Mouse (Mus musculus) hindbrain, embryonic 12.5 days (tissue): Measurements from ENCODE around the gene Bpifb9a. TPM values are rescaled to one million over a fixed set of nuclear protein-coding genes. Genes with fewer than 3 reads are reported as not detected.
"Not testable (repeated sequence)": the region's sequence is repeated elsewhere in the genome, so short reads cannot be mapped to it uniquely, and the experiment has no call there.

Experiments
- ATAC-seq: fragments of 200-750 bp; cut with Nextera tagmentation; 2 replicates; pipeline ENCODE4 v1.8.0; 2017; ENCODE audit warnings: moderate TSS enrichment; ENCODE audit not compliant: low FRiP score
- H3K27ac ChIP-seq: fragments of 300-500 bp; sonication (generic); 2 replicates; pipeline ENCODE4 v1.5.1; 2016; ENCODE audit warnings: mild to moderate bottlenecking
- H3K27me3 ChIP-seq: fragments of 300-500 bp; sonication (generic); 2 replicates; pipeline ENCODE4 v1.6.1; 2016; ENCODE audit warnings: mild to moderate bottlenecking
- H3K36me3 ChIP-seq: fragments of 300-500 bp; sonication (generic); 2 replicates; pipeline ENCODE4 v1.6.1; 2016; ENCODE audit warnings: mild to moderate bottlenecking
- H3K4me1 ChIP-seq: fragments of 300-500 bp; sonication (generic); 2 replicates; pipeline ENCODE4 v1.6.1; 2016
- H3K4me2 ChIP-seq: fragments of 300-500 bp; sonication (generic); replicated peaks from 2 replicates; pipeline ENCODE4 v1.6.1; 2016; ENCODE audit warnings: mild to moderate bottlenecking
- H3K4me3 ChIP-seq: fragments of 300-500 bp; sonication (generic); 2 replicates; pipeline ENCODE4 v1.5.1; 2016; ENCODE audit warnings: mild to moderate bottlenecking
- H3K9ac ChIP-seq: fragments of 300-500 bp; sonication (generic); 2 replicates; pipeline ENCODE4 v1.6.1; 2016; ENCODE audit warnings: mild to moderate bottlenecking, moderate library complexity
- H3K9me3 ChIP-seq: fragments of 300-500 bp; sonication (generic); replicated peaks from 2 replicates; pipeline ENCODE4 v1.6.1; 2016; ENCODE audit warnings: mild to moderate bottlenecking
- whole genome bisulfite sequencing: fragments of 180-500 bp; shearing (Covaris S2); methylation state at CpG from one replicate; pipeline ENCODE4 v1.1.7; 2016; 5-methylcytosine and 5-hydroxymethylcytosine counted together
- polyA plus RNA-seq: library from polyadenylated mRNA; unstranded; fragments of >200 nt; fragmentation: Nextera tagmentation; extraction: Ambion mirVana; gene quantifications from 2 replicates; pipeline ENCODE4 v1.2.1, GENCODE M21; 2016

Gene Bpifb9a
- polyA plus RNA-seq, 1 experiment from 2014 or later = not detected

DNA sequence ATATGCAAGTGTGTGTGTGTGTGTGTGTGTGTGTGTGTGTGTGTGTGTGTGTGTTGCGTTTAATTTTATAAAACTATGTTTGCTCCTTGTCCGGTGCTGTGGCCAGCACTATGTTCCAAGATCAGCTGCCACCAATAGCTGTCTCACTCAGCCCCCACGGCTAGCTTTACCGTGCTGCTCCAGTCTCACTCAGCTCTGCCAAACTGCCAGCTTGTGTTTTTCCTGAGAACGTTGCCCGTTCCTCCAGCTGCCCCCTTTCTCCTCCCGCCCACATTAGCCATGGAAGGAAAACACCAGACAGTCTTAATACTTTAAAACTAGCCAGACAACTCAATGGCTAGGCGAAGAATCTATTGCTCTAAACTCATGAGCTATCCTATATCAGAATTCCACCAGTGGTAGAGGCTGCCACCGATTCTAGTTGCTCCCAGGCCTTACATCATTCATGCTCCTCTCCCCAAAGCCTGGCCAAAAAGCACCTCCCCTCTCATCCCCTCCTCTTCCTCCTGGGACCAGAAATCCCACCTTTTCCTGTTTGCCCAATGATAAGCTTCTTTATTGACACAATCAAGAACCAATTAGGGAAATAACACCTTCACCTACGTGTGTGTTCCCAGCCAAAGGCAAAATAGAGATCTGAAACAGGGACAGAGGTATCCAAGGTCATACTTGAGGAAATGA is 14.2 kb upstream of the Bpifb9a start:
- Histone ChIP-seq H3K9me3 (no peaks in the 10 kb centered on the region), H3K4me1 (no peaks in the 10 kb centered on the region), H3K27ac (no peak overlapping the region), H3K4me2 (no peak overlapping the region), H3K4me3 (no peak overlapping the region), H3K9ac (no peak overlapping the region), H3K36me3 (no peaks in the 10 kb centered on the region), H3K27me3 (no peaks in the 10 kb centered on the region)
- WGBS = 92% methylated on average over 10 of the region's 10 CpGs
- ATAC-seq = no peak

DNA sequence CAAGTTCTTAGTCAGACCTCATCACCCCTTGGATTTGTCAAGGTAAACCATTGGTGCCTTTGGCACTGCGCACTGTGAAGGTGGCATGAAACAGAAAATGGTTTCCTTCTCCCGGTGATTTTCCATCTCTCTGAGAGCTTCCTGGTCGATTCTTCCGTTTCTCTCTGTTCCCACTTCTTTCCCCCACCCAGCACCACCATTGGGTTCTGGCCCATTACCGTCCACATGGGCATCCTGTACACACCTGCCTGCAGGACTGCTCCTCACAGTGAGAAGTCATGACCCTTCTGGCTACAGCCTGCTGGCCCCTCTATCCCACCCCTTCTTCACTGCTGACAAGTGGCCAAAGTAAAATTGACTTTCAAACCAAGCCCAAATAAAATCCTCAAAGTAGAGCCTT is 12.3 kb upstream of the Bpifb9a start:
- Histone ChIP-seq H3K27me3 (no peaks in the 10 kb centered on the region), H3K36me3 (no peaks in the 10 kb centered on the region), H3K4me3 (no peak overlapping the region), H3K9me3 (no peaks in the 10 kb centered on the region), H3K4me1 (no peaks in the 10 kb centered on the region), H3K9ac (no peak overlapping the region), H3K27ac (no peak overlapping the region), H3K4me2 (no peak overlapping the region)
- no peak for ATAC-seq
- 98% methylated on average over 5 of the region's 5 CpGs for WGBS

DNA sequence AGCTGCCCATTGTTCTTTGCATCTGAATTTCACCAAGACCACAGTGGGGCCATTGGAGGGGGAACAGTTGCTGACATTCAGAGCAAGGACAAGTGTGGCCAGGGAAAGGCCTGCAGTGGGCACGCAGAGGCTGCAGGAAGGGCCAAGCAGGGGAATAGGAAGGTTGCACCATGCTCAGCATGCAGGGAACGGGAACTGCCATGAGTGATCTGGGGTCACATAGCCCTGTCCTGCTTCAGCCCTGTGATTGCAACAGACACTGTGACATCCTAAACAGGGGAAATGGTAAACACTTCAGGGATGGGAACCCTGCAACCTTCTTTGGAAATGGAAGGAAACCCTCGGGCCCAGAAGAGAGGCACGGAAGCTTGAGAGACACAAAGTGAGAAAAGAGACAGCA is 2.4 kb upstream of the Bpifb9a start:
- not testable (repeated sequence) for H3K9ac ChIP-seq, H3K4me2 ChIP-seq, H3K27ac ChIP-seq, H3K27me3 ChIP-seq, H3K4me3 ChIP-seq, H3K36me3 ChIP-seq, H3K4me1 ChIP-seq, H3K9me3 ChIP-seq, ATAC-seq
- 95% methylated on average over 2 of the region's 4 CpGs for WGBS

GRCm38 (mm10) chr2:154255770-154256169 is 1.9 kb upstream of the Bpifb9a start:
- no peak overlapping the region for H3K4me3 ChIP-seq
- H3K27me3 ChIP-seq = no peaks in the 10 kb centered on the region
- WGBS = 76% methylated on average over 4 of the region's 4 CpGs
- H3K9me3 ChIP-seq = no peaks in the 10 kb centered on the region
- H3K4me2 ChIP-seq = no peak overlapping the region
- H3K27ac ChIP-seq = no peak overlapping the region
- no peak overlapping the region for H3K9ac ChIP-seq
- ATAC-seq = no peak
- no peaks in the 10 kb centered on the region for H3K4me1 ChIP-seq
- no peaks in the 10 kb centered on the region for H3K36me3 ChIP-seq

DNA sequence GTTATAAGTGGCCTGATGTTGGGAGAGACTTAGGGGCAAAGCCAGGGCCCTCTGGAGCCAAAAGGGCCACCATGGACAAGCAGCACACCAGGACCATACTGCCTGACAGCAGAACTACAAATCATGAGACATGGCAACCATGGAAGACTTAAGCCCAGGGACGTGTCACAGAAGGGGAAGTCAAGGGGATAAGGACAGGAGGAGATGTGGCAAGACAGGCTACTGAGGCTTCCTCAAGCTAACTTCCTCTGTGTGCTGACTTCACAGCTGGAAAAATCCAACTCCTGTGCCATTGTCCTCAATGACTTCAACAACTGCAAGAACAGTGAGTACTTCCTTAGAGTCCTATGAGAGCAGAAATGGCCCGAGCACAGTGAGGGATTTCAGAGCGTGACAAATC is 6.7 kb downstream of the Bpifb9a start:
- not testable (repeated sequence) for H3K4me3 ChIP-seq, H3K9ac ChIP-seq, H3K27me3 ChIP-seq, ATAC-seq, H3K4me1 ChIP-seq, H3K4me2 ChIP-seq, H3K9me3 ChIP-seq, H3K27ac ChIP-seq, H3K36me3 ChIP-seq
- 92% methylated on average over 3 of the region's 3 CpGs for WGBS

DNA sequence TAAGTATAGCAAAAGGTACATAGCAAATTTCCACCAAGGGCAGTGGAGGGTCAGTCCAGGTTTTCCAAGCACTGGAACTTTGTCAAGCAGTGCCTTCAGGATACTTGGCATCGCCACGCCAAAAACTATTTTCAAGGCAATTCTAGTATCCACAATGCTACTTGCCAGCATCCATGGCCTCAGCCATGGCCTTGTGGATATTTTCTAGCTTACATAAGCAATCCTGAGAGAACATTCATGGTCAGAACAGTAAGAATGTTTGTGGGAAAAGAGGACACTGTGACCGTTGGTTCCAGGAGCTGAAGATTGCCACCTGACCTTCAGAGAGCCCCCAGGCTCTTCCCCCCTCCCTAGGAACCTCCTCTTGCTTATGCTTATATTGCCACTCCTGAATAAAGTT is 34.2 kb downstream of the Bpifb9a start:
- not testable (repeated sequence) for H3K4me2 ChIP-seq, H3K9ac ChIP-seq, ATAC-seq, H3K27me3 ChIP-seq, H3K36me3 ChIP-seq, H3K4me1 ChIP-seq, H3K9me3 ChIP-seq, H3K4me3 ChIP-seq, H3K27ac ChIP-seq
- whole genome bisulfite sequencing = 84% methylated on average over 3 of the region's 3 CpGs

GRCm38 (mm10) chr2:154292833-154293232 is 35.2 kb downstream of the Bpifb9a start:
- Histone ChIP-seq H3K4me1 (no peaks in the 10 kb centered on the region), H3K36me3 (no peaks in the 10 kb centered on the region), H3K4me2 (no peak overlapping the region), H3K9me3 (no peaks in the 10 kb centered on the region), H3K4me3 (no peak overlapping the region), H3K27ac (no peak overlapping the region), H3K9ac (no peak overlapping the region), H3K27me3 (no peaks in the 10 kb centered on the region)
- ATAC-seq = no peak
- 77% methylated on average over 1 of the region's 1 CpGs for WGBS

- not testable (repeated sequence) for ATAC-seq, H3K4me1 ChIP-seq, H3K9ac ChIP-seq, H3K27me3 ChIP-seq, H3K27ac ChIP-seq, H3K9me3 ChIP-seq, H3K4me3 ChIP-seq, H3K36me3 ChIP-seq
- WGBS = 1% methylated on average over 10 of the region's 10 CpGs
- H3K4me2 ChIP-seq = peak overlapping the region; percentile 30; the same call in 1 of the 2 replicates
Measured at GRCm38 (mm10) chr2:154294746-154295145, 37.1 kb downstream of the Bpifb9a start.

- no peaks in the 10 kb centered on the region for H3K36me3 ChIP-seq
- no peak for ATAC-seq
- H3K4me2 ChIP-seq = no peak overlapping the region
- H3K4me3 ChIP-seq = no peak overlapping the region
- H3K27ac ChIP-seq = no peak overlapping the region
- no peak overlapping the region for H3K9ac ChIP-seq
- 8% methylated on average over 1 of the region's 1 CpGs for WGBS
- no peaks in the 10 kb centered on the region for H3K4me1 ChIP-seq
- H3K9me3 ChIP-seq = no peaks in the 10 kb centered on the region
- no peaks in the 10 kb centered on the region for H3K27me3 ChIP-seq
Measured at GRCm38 (mm10) chr2:154300496-154300895, 42.8 kb downstream of the Bpifb9a start.

GRCm38 (mm10) chr2:154301763-154302162 is 44.1 kb downstream of the Bpifb9a start:
- 84% methylated on average over 3 of the region's 3 CpGs for WGBS
- no peak overlapping the region for H3K27ac ChIP-seq

GRCm38 (mm10) chr2:154304604-154305003 is 47.0 kb downstream of the Bpifb9a start:
- H3K9me3 ChIP-seq, ATAC-seq, H3K4me3 ChIP-seq, H3K27me3 ChIP-seq, H3K36me3 ChIP-seq, H3K27ac ChIP-seq, H3K4me1 ChIP-seq, H3K9ac ChIP-seq, H3K4me2 ChIP-seq: not testable (repeated sequence)
- WGBS = 81% methylated on average over 1 of the region's 3 CpGs

More at GRCm38 (mm10) chr2:154301763-154302162, 44.1 kb downstream of the Bpifb9a start:
- Histone ChIP-seq H3K4me3 (no peak overlapping the region), H3K27me3 (no peaks in the 10 kb centered on the region), H3K36me3 (no peaks in the 10 kb centered on the region), H3K9me3 (no peaks in the 10 kb centered on the region), H3K4me1 (no peaks in the 10 kb centered on the region), H3K9ac (no peak overlapping the region), H3K4me2 (no peak overlapping the region)
- no peak for ATAC-seq

DNA sequence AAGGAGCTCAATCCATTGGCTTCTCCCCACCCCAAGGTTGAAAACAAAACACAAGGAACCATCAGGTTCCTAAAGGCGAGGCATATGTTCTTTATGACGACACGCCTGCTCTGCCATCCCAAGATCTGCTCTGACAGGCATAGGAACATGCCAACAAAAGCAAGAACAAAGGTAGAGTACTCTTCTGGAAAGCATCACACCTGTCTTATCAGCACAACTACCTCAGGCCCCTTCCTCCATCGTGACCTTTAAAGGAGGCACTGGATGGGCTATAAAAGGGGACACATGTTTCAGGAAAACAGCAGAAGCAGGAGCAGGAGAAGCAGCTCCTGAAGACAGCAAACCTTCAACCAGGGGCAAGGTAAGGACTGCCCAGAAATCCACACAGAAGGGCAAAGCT is 49.3 kb downstream of the Bpifb9a start, which contains the start of gene Bpifb9b:
Gene Bpifb9b, plus strand, starts transcription at position 301 of the 400 bp plus-strand sequence.
- ATAC-seq, H3K4me1 ChIP-seq: not testable (repeated sequence)
- WGBS = 85% methylated on average over 4 of the region's 4 CpGs

DNA sequence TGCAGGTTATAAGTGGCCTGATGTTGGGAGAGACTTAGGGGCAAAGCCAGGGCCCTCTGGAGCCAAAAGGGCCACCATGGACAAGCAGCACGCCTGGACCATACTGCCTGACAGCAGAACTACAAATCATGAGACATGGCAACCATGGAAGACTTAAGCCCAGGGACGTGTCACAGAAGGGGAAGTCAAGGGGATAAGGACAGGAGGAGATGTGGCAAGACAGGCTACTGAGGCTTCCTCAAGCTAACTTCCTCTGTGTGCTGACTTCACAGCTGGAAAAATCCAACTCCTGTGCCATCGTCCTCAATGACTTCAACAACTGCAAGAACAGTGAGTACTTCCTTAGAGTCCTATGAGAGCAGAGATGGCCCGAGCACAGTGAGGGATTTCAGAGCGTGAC is 56.1 kb downstream of the Bpifb9a start:
- not testable (repeated sequence) for H3K27ac ChIP-seq

More for the DNA sequence above, 49.3 kb downstream of the Bpifb9a start, which contains the start of gene Bpifb9b:
- not testable (repeated sequence) for H3K27ac ChIP-seq, H3K27me3 ChIP-seq, H3K4me2 ChIP-seq, H3K9me3 ChIP-seq, H3K36me3 ChIP-seq, H3K9ac ChIP-seq, H3K4me3 ChIP-seq

More for the DNA sequence above, 56.1 kb downstream of the Bpifb9a start:
- not testable (repeated sequence) for H3K4me2 ChIP-seq, H3K9me3 ChIP-seq, H3K9ac ChIP-seq, H3K4me3 ChIP-seq, H3K36me3 ChIP-seq, ATAC-seq, H3K4me1 ChIP-seq, H3K27me3 ChIP-seq
- WGBS = 69% methylated on average over 5 of the region's 5 CpGs
